Mouse (Mus musculus) spleen, adult 10 weeks (tissue): ENCODE measurements around the gene BC005537. TPM values are rescaled to one million over a fixed set of nuclear protein-coding genes. Genes with fewer than 3 reads are reported as not detected.

Experiments used
- polyA plus RNA-seq: library from polyadenylated mRNA; stranded (reverse); fragments of 350-450 nt; fragmentation: Illumina TruSeq; extraction: RNeasy Lipid Tissue Mini Kit (QIAGEN cat#74804); gene quantifications from one replicate; pipeline ENCODE4 v1.2.3, GENCODE M21; 2015; ENCODE audit warnings: low replicate concordance; ENCODE audit not compliant: insufficient read depth

Gene BC005537
- 290 TPM for polyA plus RNA-seq

DNA sequence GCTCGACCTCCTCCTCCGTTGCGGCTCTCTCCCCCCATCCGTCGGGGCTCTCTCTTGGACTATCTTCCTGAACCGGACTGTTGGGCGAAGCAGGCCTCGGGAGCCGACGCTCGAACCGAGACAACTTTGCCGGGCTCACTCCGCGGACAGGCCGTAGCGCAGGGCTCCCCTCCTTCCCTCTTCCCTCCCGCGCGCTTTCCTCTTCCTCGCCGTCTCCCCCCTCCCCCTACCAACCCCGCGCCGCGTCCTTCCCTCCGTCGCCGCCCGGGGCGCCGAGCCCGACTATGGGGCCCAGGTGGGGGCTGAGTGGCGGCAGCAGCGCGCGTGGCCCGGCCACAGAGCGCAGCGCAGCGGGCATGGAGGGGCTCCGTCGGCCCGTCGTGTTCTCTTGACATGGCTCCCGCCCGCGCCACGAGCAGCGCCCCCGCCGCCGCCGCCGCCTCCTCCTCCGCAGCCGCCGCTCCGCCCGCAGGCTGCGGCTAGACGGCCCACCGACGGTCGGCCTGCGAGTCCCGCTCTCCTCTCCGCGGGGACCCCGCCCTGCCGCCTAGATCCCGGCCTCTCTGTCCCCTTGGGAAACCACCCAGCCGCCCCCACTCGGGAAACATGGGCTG, at the start of gene BC005537:
BC005537 (plus strand) TSS at position 350 of the 614 bp plus-strand sequence.

DNA sequence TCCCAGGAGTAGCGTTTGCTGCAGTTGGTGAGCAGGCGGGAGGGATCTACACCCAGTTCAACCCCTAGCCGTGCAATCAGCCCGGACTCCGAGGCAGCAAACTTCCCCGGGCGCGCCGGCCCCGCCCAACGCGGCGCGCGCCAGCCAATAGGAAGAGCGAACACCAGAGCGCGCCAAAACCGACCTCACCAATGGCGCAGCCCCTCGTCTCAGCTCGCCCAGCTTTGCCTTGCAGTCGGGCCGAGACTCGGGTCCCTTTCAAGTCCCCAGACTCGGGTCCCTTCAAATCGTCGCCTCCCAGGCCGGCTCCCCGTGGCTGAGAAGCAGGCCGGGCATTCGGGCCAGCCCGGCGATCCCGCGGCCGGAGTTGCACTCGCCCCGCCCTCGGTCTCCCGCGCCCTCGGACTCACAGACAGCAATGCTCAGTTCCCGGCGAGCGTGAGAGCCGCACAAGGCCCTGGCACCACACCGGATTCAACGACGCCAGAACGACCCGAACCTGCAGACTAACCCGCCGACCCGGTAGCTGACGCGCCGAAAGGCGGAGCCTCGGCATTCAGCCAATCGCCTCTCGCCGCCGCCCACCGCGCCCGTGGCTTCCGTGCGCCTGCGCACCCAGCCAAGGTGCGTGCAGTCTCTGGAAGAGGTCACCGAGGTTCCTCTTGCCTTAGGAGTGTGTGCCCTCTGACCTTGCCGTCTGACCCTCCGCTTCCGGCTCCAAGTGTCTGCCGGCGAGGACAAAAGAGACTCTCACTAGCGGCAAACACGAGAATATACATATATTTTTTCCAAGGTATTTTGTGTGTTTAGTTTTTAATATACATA, 39.8 kb upstream of the BC005537 start, which contains the start of gene Gmnn:
Gmnn (minus strand) TSS at position 521 of the 825 bp plus-strand sequence.

DNA sequence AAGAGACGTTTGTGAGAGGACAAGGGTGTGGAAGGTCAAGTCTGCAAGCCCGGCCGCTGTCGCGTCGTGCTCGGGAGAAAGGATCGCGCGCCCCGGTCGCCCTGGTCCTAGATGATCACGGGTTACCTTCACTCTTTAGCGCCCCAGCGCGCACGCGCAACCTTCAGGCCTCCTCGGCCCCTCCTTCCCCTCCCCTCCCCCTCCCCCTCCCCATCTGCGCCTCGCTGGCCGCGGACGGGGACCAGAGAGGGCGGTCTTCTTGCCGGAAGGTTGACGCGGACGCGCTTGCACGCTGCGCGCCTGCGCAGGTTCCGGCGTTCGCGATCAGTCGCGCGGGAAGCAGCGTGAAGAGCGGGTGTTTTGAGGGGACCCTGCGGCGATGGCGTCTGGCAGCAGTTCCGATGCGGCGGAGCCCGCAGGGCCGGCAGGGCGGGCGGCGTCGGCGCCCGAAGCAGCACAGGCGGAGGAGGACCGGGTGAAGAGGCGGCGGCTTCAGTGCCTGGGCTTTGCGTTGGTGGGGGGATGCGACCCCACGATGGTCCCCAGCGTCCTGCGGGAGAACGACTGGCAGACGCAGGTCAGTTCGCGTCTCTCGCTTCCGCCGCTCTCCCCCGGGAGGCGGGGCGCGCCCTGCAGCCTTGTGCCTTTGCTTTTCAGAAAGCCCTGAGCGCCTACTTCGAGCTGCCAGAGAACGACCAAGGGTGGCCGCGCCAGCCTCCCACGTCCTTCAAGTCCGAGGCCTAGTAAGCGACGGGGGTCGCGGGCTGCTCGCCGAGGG, 30.1 kb downstream of the BC005537 start, which contains the start of the genes Acot13 and Tdp2:
Acot13 (minus strand) TSS at position 188 of the 778 bp plus-strand sequence.
Tdp2 (plus strand) TSS at position 327 of the 778 bp plus-strand sequence.

DNA sequence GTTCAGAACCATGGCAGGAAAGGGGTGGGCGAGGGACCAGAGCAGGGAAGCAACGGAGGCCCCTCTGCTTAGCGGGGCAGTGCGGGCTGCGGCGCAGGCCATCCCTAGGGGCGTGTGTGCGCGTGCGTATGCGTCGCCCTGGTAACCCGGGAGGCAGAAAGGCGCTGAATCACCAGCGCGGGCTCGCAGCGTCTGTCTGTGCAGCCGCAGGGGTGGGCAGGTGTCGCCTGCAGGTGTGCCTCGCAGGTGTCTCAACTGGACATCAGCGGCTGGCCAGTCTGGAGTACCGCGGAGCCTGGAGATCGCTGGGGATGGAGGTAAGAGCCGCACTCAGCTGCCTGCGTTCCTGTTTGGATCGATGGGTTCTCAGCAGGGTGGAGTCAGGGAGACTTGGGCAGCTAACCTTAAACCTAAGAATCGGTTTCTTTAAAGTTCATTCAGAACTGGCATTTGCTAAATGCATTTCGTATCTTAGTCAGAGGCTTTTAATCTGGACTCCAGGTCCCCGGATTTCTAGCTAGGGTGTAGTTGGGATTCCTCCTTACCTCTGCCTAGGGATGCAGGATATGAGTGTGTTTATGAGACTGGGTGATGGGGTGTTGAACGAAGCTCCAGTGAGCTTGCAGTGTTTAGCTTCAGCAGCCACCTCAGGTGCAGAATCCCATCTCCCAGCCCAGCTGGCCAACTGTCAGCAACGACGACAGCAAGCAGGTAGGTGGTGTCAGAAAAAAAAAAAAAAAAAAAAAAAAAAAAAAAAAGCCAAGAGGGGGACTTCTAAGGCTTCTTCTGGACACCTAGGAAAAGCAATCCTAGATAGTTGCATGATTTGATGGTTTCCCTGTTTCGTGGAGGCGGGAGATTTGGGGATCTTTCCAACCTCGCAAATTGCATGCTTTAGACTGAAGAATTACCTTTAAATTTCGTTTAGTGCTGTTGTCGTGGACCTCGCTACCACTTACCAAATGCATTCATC, 43.8 kb downstream of the BC005537 start, which contains the start of gene D130043K22Rik:
D130043K22Rik (plus strand) TSS at position 153 of the 973 bp plus-strand sequence.

Other genes with a start within 250 kb of the BC005537 start
- gene Ripor2, start 219.5 kb upstream of the BC005537 start, polyA plus RNA-seq = 149 TPM
- 0.30 TPM for gene Armh2, start 60.4 kb upstream of the BC005537 start, polyA plus RNA-seq
- gene Gmnn, start 39.7 kb upstream of the BC005537 start, polyA plus RNA-seq = 38.0 TPM
- 41.1 TPM for gene Acot13, start 29.9 kb downstream of the BC005537 start, polyA plus RNA-seq
- gene Tdp2, start 30.0 kb downstream of the BC005537 start, polyA plus RNA-seq = 65.7 TPM
- not detected for gene D130043K22Rik, start 43.5 kb downstream of the BC005537 start, polyA plus RNA-seq
- gene Aldh5a1, start 136.0 kb downstream of the BC005537 start, polyA plus RNA-seq = 1.3 TPM
- gene Gpld1, start 141.5 kb downstream of the BC005537 start, polyA plus RNA-seq = 0.23 TPM
- gene Mrs2, start 218.7 kb downstream of the BC005537 start, polyA plus RNA-seq = 34.8 TPM